Mouse (Mus musculus): Measurements from ENCODE around the gene Rpn1. TPM values are rescaled to one million over a fixed set of nuclear protein-coding genes. Genes with fewer than 3 reads are reported as not detected.

The Rpn1 gene
- 100 to 1,000 TPM; 212 to 219 TPM for total RNA-seq (2021)
- long read RNA-seq, experiment 1, transcript Rpn1-201 (10 exons, 3,633 nt), result major isoform, 191 of 209 reads
- long read RNA-seq, experiment 1, partial matches to known transcripts, result 8 of 209 reads
- long read RNA-seq, experiment 1, other reads (novel, unspliced or antisense), result 8 of 209 reads
- long read RNA-seq, experiment 2, transcript Rpn1-201 (10 exons, 3,633 nt), result major isoform, 411 of 478 reads
- long read RNA-seq, experiment 2, partial matches to known transcripts, result 49 of 478 reads
- long read RNA-seq, experiment 2, other reads (novel, unspliced or antisense), result 18 of 478 reads

- peak; percentile 99 for DNase-seq (ENCODE audit: low spot score in 2 of 2)
These were observed at the start of gene Rpn1 for GRCm38 (mm10) chr6:88084278-88085151. TSS of gene Rpn1 (plus strand) at chr6:88084482.

- DNase-seq (ENCODE audit: low spot score in 2 of 2), result no peak
These were observed 46.7 kb upstream of the Rpn1 start for GRCm38 (mm10) chr6:88037471-88038045.

- DNase-seq (ENCODE audit: low spot score in 2 of 2), result no peak
These were observed 44.9 kb upstream of the Rpn1 start for GRCm38 (mm10) chr6:88039426-88039825.

- DNase-seq (ENCODE audit: low spot score in 2 of 2), result no peak
These were observed 43.1 kb upstream of the Rpn1 start for GRCm38 (mm10) chr6:88041221-88041620.

- no peak for DNase-seq (ENCODE audit: low spot score in 2 of 2)
These were observed 41.9 kb upstream of the Rpn1 start for GRCm38 (mm10) chr6:88042336-88042735.

GRCm38 (mm10) chr6:88044234-88044576 lies 40.1 kb upstream of the Rpn1 start:
- DNase-seq (ENCODE audit: low spot score in 2 of 2), result no peak

- DNase-seq (ENCODE audit: low spot score in 2 of 2), result peak; percentile 82 to 92
These were observed 39.5 kb upstream of the Rpn1 start, which contains the start of gene Rab7 for GRCm38 (mm10) chr6:88044577-88045405. TSS of gene Rab7 (minus strand) at chr6:88045270.

GRCm38 (mm10) chr6:88045406-88045766 lies 38.9 kb upstream of the Rpn1 start:
- DNase-seq (ENCODE audit: low spot score in 2 of 2), result no peak

- no peak for DNase-seq (ENCODE audit: low spot score in 2 of 2)
These were observed 36.4 kb upstream of the Rpn1 start for GRCm38 (mm10) chr6:88047853-88048252.

GRCm38 (mm10) chr6:88049008-88049407 lies 35.3 kb upstream of the Rpn1 start:
- no peak for DNase-seq (ENCODE audit: low spot score in 2 of 2)

GRCm38 (mm10) chr6:88051206-88051605 lies 33.1 kb upstream of the Rpn1 start:
- DNase-seq (ENCODE audit: low spot score in 2 of 2), result no peak

- no peak for DNase-seq (ENCODE audit: low spot score in 2 of 2)
These were observed 30.8 kb upstream of the Rpn1 start for GRCm38 (mm10) chr6:88053228-88054080.

GRCm38 (mm10) chr6:88054081-88054835 lies 30.0 kb upstream of the Rpn1 start:
- no peak for DNase-seq (ENCODE audit: low spot score in 2 of 2)

GRCm38 (mm10) chr6:88055663-88056062 lies 28.6 kb upstream of the Rpn1 start:
- DNase-seq (ENCODE audit: low spot score in 2 of 2), result no peak

- DNase-seq (ENCODE audit: low spot score in 2 of 2), result no peak
These were observed 27.4 kb upstream of the Rpn1 start for GRCm38 (mm10) chr6:88056866-88057265.

- DNase-seq (ENCODE audit: low spot score in 2 of 2), result no peak
These were observed 24.4 kb upstream of the Rpn1 start for GRCm38 (mm10) chr6:88059903-88060302.

- DNase-seq (ENCODE audit: low spot score in 2 of 2), result no peak
These were observed 23.7 kb upstream of the Rpn1 start for GRCm38 (mm10) chr6:88060602-88061001.

- no peak for DNase-seq (ENCODE audit: low spot score in 2 of 2)
These were observed 22.9 kb upstream of the Rpn1 start for GRCm38 (mm10) chr6:88061406-88061805.

- no peak for DNase-seq (ENCODE audit: low spot score in 2 of 2)
These were observed 21.9 kb upstream of the Rpn1 start for GRCm38 (mm10) chr6:88062398-88062797.

Measured in adrenal gland, postnatal 4 days (tissue).